8 mouse cellular contexts compared by ENCODE assay signal in the genomic region with DNA sequence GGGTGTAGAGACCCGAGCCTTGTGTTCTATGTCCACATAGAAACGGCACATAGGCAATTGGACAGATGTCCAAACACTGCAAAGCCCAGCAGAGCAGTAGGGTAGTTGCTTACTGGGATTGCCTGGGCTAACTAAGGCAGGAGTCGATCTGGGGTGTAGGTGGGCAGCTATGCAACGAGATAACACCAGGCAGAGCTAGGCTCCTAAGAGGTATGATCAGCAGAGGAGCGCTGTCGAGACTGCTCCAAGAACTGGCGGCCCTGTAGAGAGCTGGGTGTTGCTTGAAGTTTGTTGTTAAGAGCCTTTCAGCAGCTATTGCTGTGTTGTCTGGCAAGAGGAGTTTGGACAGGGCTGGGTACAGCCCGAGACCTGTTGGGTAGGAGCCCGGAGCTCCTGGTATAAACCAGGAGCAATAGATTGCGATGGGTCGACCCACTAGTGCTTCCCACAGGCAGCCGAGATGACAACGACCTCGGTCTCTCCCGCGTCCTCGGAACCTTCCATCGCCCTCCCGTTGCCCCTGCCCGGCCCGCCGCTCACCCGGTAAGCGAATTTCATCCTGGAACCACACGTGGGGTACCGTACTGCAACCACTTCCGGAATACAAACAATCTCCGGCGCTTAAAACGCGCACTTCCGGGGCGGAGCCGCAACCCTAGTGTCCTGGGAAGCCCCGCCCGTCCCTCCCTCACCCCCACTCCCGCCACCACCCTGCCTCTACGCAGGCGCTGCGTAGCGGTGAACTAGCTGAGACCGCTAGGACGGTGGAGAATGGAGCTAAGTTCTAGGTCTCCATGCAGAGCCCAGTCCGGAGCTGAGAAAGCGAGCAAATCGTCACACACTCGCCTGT. TPM values are rescaled to one million over a fixed set of nuclear protein-coding genes. Genes with fewer than 3 reads are reported as not detected.
A peak's percentile ranks its signal among the peaks of the same experiment; 100 is the strongest.
DNase-seq lines count a peak whose midpoint lies in the region; ATAC-seq and TF ChIP-seq lines count a peak whose summit lies in the region.

Pwp2 (minus strand) TSS at position 619 of the 850 bp plus-strand sequence.

- H3K27me3 ChIP-seq in forebrain, embryonic 15.5 days: no peaks in the 10 kb centered on the region
- no peaks in the 10 kb centered on the region for H3K27me3 ChIP-seq in lung, embryonic 14.5 days (ENCODE audit: insufficient read depth, low read length)
- H3K27me3 ChIP-seq in thymus, adult 2 months (ENCODE audit: control insufficient read depth, insufficient read depth, low read length): no peaks in the 10 kb centered on the region

- peak within 1 kb of the TSS; percentile 94 to 95 for H3K4me3 ChIP-seq in ES-E14 (ENCODE audit: insufficient read depth in 1 of 2, low read depth in 1 of 2, low read length in 2 of 2, poor library complexity in 1 of 2, severe bottlenecking in 1 of 2)
- H3K4me3 ChIP-seq in forebrain, embryonic 15.5 days: peak within 1 kb of the TSS; percentile 63
- H3K4me3 ChIP-seq in layer of hippocampus, adult 2 months: peak within 1 kb of the TSS; percentile 92
- H3K4me3 ChIP-seq in lung, embryonic 14.5 days (ENCODE audit: low read depth, low read length): peak within 1 kb of the TSS; percentile 61
- H3K4me3 ChIP-seq in olfactory bulb, adult 2 months (ENCODE audit: insufficient read depth, low read depth, low read length): peak within 1 kb of the TSS; percentile 80
- H3K4me3 ChIP-seq in thymus, adult 2 months (ENCODE audit: control insufficient read depth, insufficient read depth, low read length): peak within 1 kb of the TSS; percentile 87

- in situ Hi-C loops in ES-E14 (cut with MboI; ENCODE audit: low sequenced_read_pairs in 2 of 2, unreplicated experiment in 2 of 2): no loop called here

- no peaks in the 10 kb centered on the region for H3K9me3 ChIP-seq in ES-E14 (ENCODE audit: control insufficient read depth, insufficient read depth, low read depth, low read length)
- H3K9me3 ChIP-seq in forebrain, embryonic 15.5 days: no peaks in the 10 kb centered on the region
- H3K9me3 ChIP-seq in lung, embryonic 14.5 days (ENCODE audit: low read depth, low read length): no peaks in the 10 kb centered on the region

- WGBS in forebrain, embryonic 15.5 days: 2% methylated on average over 47 of the region's 47 CpGs
- 1% methylated on average over 47 of the region's 47 CpGs for WGBS in lung, embryonic 14.5 days
- 1% methylated on average over 47 of the region's 47 CpGs for WGBS in olfactory bulb, adult 2 months
- WGBS in thymus, adult 2 months: 2% methylated on average over 47 of the region's 47 CpGs

- peaks cover 5 to 6% of the 10 kb centered on the region in 2 experiments; a peak in 3 of 4 replicates for H3K4me1 ChIP-seq in ES-E14 (ENCODE audit: control insufficient read depth in 2 of 2, insufficient read depth in 2 of 2, low read length in 2 of 2, poor library complexity in 1 of 2)
- H3K4me1 ChIP-seq in forebrain, embryonic 15.5 days: peaks cover 14% of the 10 kb centered on the region
- H3K4me1 ChIP-seq in lung, embryonic 14.5 days (ENCODE audit: insufficient read depth): no peaks in the 10 kb centered on the region
- peaks cover 5% of the 10 kb centered on the region for H3K4me1 ChIP-seq in olfactory bulb, adult 2 months (ENCODE audit: control insufficient read depth, insufficient read depth, low read length)
- peaks cover 9% of the 10 kb centered on the region for H3K4me1 ChIP-seq in thymus, adult 2 months (replicated peaks; ENCODE audit: control insufficient read depth, insufficient read depth, low read length)

- peak; percentile 76 for TF ChIP-seq POLR2A in olfactory bulb, adult 2 months (IDR thresholded peaks at IDR 0.05; ENCODE audit: insufficient read depth, low read depth, low read length)
- peak; percentile 79 for TF ChIP-seq POLR2A in thymus, adult 2 months (IDR thresholded peaks at IDR 0.05; ENCODE audit: control insufficient read depth, extremely low read depth, insufficient read depth, low read length, poor library complexity)

- peak; percentile 39 for TF ChIP-seq CTCF in layer of hippocampus, adult 2 months (conservative IDR thresholded peaks at IDR 0.05)
- no peak for TF ChIP-seq CTCF in lung, embryonic 14.5 days (IDR thresholded peaks at IDR 0.05; ENCODE audit: low read depth)
- TF ChIP-seq CTCF in olfactory bulb, adult 2 months (IDR thresholded peaks at IDR 0.05; ENCODE audit: insufficient read depth, low read depth, low read length): no peak
- TF ChIP-seq CTCF in thymus, adult 2 months (IDR thresholded peaks at IDR 0.05; ENCODE audit: borderline replicate concordance, control insufficient read depth, extremely low read depth, insufficient read depth, low read length, poor library complexity): no peak

- peak within 1 kb of the TSS; percentile 88 for H3K9ac ChIP-seq in ES-E14 (ENCODE audit: insufficient read depth, low read depth, low read length, poor library complexity, severe bottlenecking)
- peak within 1 kb of the TSS; percentile 56 for H3K9ac ChIP-seq in forebrain, embryonic 15.5 days (replicated peaks)
- peak within 1 kb of the TSS; percentile 63 for H3K9ac ChIP-seq in lung, embryonic 14.5 days

- intact Hi-C loops in heart, postnatal 36 days (cut with DNase I): loop anchor here (1.0 kb wide), 1 partner anchor 61 kb away; no protein-coding TSS in a partner anchor

- H3K36me3 ChIP-seq in ES-E14 (ENCODE audit: control insufficient read depth, insufficient read depth, low read length, poor library complexity, severe bottlenecking): peaks cover 52% of the 10 kb centered on the region
- H3K36me3 ChIP-seq in forebrain, embryonic 15.5 days: peaks cover 51% of the 10 kb centered on the region
- peaks cover 64% of the 10 kb centered on the region for H3K36me3 ChIP-seq in lung, embryonic 14.5 days (ENCODE audit: insufficient read depth)
- peaks cover 8% of the 10 kb centered on the region for H3K36me3 ChIP-seq in thymus, adult 2 months (ENCODE audit: control insufficient read depth, insufficient read depth, low read length)

- peak; percentile 91 for DNase-seq in ES-E14 (ENCODE audit: low read depth, low spot score)
- peak; percentile 85 for DNase-seq in cerebellum, adult 11-12 months
- peak; percentile 88 to 90 for DNase-seq in heart, postnatal 36 days
- peak; percentile 89 to 90 for DNase-seq in layer of hippocampus, adult 2 months (ENCODE audit: low spot score in 2 of 2)
- peak; percentile 98 for DNase-seq in lung, embryonic 14.5 days
- DNase-seq in thymus, adult 2 months: peak; percentile 88

- ATAC-seq in forebrain, embryonic 15.5 days (replicated peaks): peak; percentile 98
- ATAC-seq in lung, embryonic 14.5 days (ENCODE audit: insufficient read depth): peak; percentile 99

- peak within 1 kb of the TSS; percentile 95 for H3K4me2 ChIP-seq in forebrain, embryonic 15.5 days (replicated peaks)
- H3K4me2 ChIP-seq in lung, embryonic 14.5 days: peak within 1 kb of the TSS; percentile 92

- H3K27ac ChIP-seq in ES-E14 (ENCODE audit: insufficient read depth, low read depth, low read length, poor library complexity, severe bottlenecking): peak within 1 kb of the TSS; percentile 3; the same call in 1 of the 2 replicates
- H3K27ac ChIP-seq in forebrain, embryonic 15.5 days (replicated peaks): peak within 1 kb of the TSS; percentile 75
- H3K27ac ChIP-seq in layer of hippocampus, adult 2 months: peak within 1 kb of the TSS; percentile 93
- H3K27ac ChIP-seq in lung, embryonic 14.5 days (ENCODE audit: low read depth): peak within 1 kb of the TSS; percentile 81
- H3K27ac ChIP-seq in olfactory bulb, adult 2 months (ENCODE audit: insufficient read depth, low read depth, low read length): peak within 1 kb of the TSS; percentile 43
- peak within 1 kb of the TSS; percentile 74 for H3K27ac ChIP-seq in thymus, adult 2 months (ENCODE audit: control insufficient read depth, insufficient read depth, low read length)

TF ChIP-seq in ES-E14, 5 proteins besides CTCF, POLR2A, EP300 and RAD21:
- TF ChIP-seq HCFC1 (IDR thresholded peaks at IDR 0.05; ENCODE audit: borderline replicate concordance, insufficient read depth, low read length) (peak; percentile 57; the same call in 1 of the 2 replicates), ZNF384 (IDR thresholded peaks at IDR 0.05; ENCODE audit: low read depth, low read length) (no peak)

RNA-seq across cellular contexts. Expression of gene Pwp2, which starts in this region (rescaled TPM):
- 60.9 and 67.4 TPM in 2 replicates for total RNA-seq in ES-E14 (2012; rRNA removed)
- 22.5 and 24.2 TPM in 2 replicates for polyA plus RNA-seq in forebrain, embryonic 15.5 days (2015; fragmentation: Nextera tagmentation; extraction: Ambion mirVana)
- total RNA-seq in heart, postnatal 36 days (2021): 10 to 100 TPM in 1 of 2 experiments, 1 to 10 TPM in 1; 9.9 to 10.7 TPM
- total RNA-seq in layer of hippocampus, adult 2 months (2021): 10 to 100 TPM; 19.7 to 19.9 TPM
- polyA plus RNA-seq in lung, embryonic 14.5 days (2014; fragmentation: Nextera tagmentation; extraction: Ambion mirVana): 20.8 and 21.8 TPM in 2 replicates
- not detected in 2 replicates for polyA plus RNA-seq in olfactory bulb, adult 2 months (2012; ENCODE audit: insufficient read depth, insufficient read length, low replicate concordance, missing spikeins)
- polyA plus RNA-seq in thymus, adult 2 months (2012; rRNA removed): 16.4 and 17.1 TPM in 2 replicates

Comparison
In these comparisons a context has a peak if more than half of its experiments do, and no peak if none do; other contexts are left out.
1. Peak in every context shown above with its lines: DNase-seq, ATAC-seq, H3K4me3 ChIP-seq and H3K27ac ChIP-seq.
2. H3K27ac ChIP-seq: peak in every context shown above with its lines; median percentile 93 in layer of hippocampus, adult 2 months; 81 in lung, embryonic 14.5 days; 75 in forebrain, embryonic 15.5 days; 74 in thymus, adult 2 months; 43 in olfactory bulb, adult 2 months; 3 in ES-E14.